Mouse (Mus musculus) lung, postnatal 25 days (tissue): ENCODE results near the gene Gm10318.
A peak's percentile ranks its signal among the peaks of the same experiment; 100 is the strongest.

ENCODE experiments used
- DNase-seq: peaks from one replicate; pipeline ENCODE4 v3.0.0; 2022; ENCODE audit warnings: low spot score

Gm10318 gene

DNA sequence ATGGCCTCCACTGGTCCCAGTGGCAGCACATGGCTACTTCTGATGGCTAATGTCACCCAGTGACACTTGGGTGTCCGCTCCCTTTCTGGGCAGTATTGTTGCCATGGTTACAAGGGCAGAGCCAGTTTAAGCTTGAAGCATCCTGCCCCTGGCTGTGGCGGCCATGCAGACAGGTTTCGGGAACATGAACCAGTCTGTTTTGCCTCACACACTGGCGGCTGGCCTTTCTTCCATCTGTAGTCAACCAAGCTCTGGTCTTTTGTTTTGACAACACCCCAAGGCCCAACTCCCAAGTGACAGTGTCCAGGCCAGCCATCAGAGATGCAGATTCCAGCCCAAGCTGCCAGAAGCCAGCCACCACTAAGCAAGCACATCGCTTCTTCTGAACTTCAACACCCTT lies 42.9 kb downstream of the Gm10318 start:
- no peak for DNase-seq

DNA sequence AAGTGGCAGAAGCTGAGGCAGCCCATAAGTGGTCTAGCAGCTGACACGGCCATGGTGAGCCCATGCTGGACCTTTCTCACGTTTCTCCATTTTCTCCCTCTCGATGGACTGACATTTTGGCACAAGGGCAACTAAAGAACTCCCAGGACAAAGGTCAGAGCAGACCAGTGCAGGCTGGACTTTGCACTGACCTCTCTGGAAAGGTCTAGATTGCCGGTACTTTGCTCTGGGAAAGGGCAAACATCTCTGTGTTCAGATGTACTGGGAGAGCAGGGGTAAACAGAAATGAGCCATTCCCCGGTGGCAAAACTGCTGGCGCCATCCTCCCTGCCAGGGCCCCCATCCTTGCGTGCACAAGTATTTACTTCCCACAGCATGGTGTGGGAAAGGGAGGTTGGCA lies 47.5 kb downstream of the Gm10318 start:
- DNase-seq: no peak

- DNase-seq: no peak
These were observed 48.5 kb downstream of the Gm10318 start for GRCm38 (mm10) chr10:77900903-77901818.

DNA sequence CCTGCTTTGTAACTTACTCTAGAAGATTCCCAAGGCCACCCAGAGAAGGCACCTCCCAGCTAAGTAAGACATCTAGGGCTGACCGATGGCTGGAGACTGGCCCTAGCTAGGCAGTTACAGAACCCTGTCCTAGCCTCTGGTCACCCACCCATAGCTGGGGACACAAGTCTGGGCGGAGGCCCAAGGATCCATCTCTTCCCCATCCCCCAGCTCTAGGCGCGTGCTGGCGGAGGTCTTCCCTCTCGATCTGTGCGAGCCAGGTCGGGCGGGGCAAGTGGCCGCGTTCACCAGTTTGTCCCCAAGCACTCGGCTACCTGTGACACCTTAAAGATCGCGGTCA lies 49.2 kb downstream of the Gm10318 start:
- DNase-seq: no peak

DNA sequence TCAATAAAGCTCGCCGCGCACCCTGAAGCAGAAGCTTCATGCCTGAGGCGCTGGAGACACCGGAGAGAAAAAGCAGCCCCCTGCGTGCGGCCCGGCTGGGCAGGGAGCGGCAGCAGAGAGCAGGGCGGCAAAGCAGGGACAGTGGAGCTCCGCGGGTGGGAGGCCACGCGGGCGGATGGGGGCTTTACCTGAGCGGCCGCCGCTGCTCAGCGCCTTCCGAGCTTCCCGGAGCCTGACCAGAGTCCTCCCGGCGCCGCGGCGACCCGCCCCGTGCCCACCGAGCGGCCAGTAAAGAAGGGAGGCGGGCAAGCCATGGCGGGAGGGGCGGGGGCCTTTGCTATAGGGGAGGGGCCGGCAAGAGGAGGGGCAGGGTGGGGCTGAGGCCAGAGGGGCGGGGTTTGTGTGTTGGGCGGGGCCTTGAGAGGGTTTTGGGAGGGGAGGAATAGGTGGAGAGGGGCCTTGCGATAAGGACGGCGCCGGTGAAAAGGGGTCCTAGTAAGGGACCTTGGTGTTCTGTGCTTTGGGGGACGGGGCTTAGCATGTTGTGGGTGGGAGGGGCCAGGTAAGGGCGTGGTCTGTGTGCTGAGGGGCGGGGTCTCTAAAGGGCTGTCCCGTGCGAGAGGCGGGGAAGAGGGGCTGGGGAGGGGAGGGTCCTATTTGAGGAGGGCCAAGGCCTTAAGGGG lies 49.7 kb downstream of the Gm10318 start, which contains the start of gene Lrrc3:
Gene Lrrc3 (minus strand): TSS at position 326 of the 683 bp plus-strand sequence.
- DNase-seq: peak; percentile 13

- DNase-seq: peak; percentile 2
These were observed 50.4 kb downstream of the Gm10318 start for GRCm38 (mm10) chr10:77902894-77903715.
